Mouse (Mus musculus) midbrain, embryonic 14.5 days (tissue): ENCODE measurements around the gene Adgrl1. TPM values are rescaled to one million over a fixed set of nuclear protein-coding genes. Genes with fewer than 3 reads are reported as not detected.
A peak's percentile ranks its signal among the peaks of the same experiment; 100 is the strongest.

Source experiments
- ATAC-seq: fragments of 200-750 bp; cut with Nextera tagmentation; 2 replicates; pipeline ENCODE4 v1.8.0; 2017; ENCODE audit warnings: moderate number of reproducible peaks, moderate library complexity; ENCODE audit not compliant: low FRiP score, low TSS enrichment
- DNase-seq: peaks from one replicate; pipeline ENCODE4 v3.0.0-alpha.2; 2015
- H3K27ac ChIP-seq: fragments of 300-500 bp; sonication (generic); replicated peaks from 2 replicates; pipeline ENCODE4 v1.5.1; 2014; ENCODE audit warnings: mild to moderate bottlenecking, low read depth, low read length, moderate library complexity
- H3K27me3 ChIP-seq: fragments of 300-500 bp; sonication (generic); 2 replicates; pipeline ENCODE4 v1.6.1; 2014; ENCODE audit warnings: low read length, control low read depth, mixed read lengths; ENCODE audit not compliant: control insufficient read depth, insufficient read depth
- H3K36me3 ChIP-seq: fragments of 300-500 bp; sonication (generic); 2 replicates; pipeline ENCODE4 v1.6.1; 2014; ENCODE audit warnings: low read length, control low read depth; ENCODE audit not compliant: control insufficient read depth, insufficient read depth
- H3K4me1 ChIP-seq: fragments of 300-500 bp; sonication (generic); 2 replicates; pipeline ENCODE4 v1.6.1; 2014; ENCODE audit warnings: mild to moderate bottlenecking, antibody characterized with exemption, low read length, control low read depth; ENCODE audit not compliant: control insufficient read depth, insufficient read depth
- H3K4me2 ChIP-seq: fragments of 300-500 bp; sonication (generic); 2 replicates; pipeline ENCODE4 v1.6.1; 2014; ENCODE audit warnings: mild to moderate bottlenecking, low read length, moderate library complexity
- H3K4me3 ChIP-seq: fragments of 300-500 bp; sonication (generic); replicated peaks from 2 replicates; pipeline ENCODE4 v1.5.1; 2014; ENCODE audit warnings: low read depth, low read length
- H3K9ac ChIP-seq: fragments of 300-500 bp; sonication (generic); replicated peaks from 2 replicates; pipeline ENCODE4 v1.6.1; 2014; ENCODE audit warnings: mild to moderate bottlenecking, low read length, moderate library complexity
- H3K9me3 ChIP-seq: fragments of 300-500 bp; sonication (generic); 2 replicates; pipeline ENCODE4 v1.6.1; 2016; ENCODE audit warnings: low read length, control low read depth, mixed read lengths; ENCODE audit not compliant: control insufficient read depth
- WGBS: fragments of 180-500 bp; shearing (Covaris S2); extraction: QIAGEN DNeasy Blood & Tissue Kit; methylation state at CpG from one replicate; pipeline ENCODE4 v1.1.7; 2014; 5-methylcytosine and 5-hydroxymethylcytosine counted together
- polyA plus RNA-seq: library from polyadenylated mRNA; unstranded; fragments of >200 nt; fragmentation: Nextera tagmentation; extraction: Ambion mirVana; gene quantifications from 2 replicates; pipeline ENCODE4 v1.2.1, GENCODE M21; 2014

The Adgrl1 gene
- 77.2 and 92.7 TPM in 2 replicates for polyA plus RNA-seq

DNA sequence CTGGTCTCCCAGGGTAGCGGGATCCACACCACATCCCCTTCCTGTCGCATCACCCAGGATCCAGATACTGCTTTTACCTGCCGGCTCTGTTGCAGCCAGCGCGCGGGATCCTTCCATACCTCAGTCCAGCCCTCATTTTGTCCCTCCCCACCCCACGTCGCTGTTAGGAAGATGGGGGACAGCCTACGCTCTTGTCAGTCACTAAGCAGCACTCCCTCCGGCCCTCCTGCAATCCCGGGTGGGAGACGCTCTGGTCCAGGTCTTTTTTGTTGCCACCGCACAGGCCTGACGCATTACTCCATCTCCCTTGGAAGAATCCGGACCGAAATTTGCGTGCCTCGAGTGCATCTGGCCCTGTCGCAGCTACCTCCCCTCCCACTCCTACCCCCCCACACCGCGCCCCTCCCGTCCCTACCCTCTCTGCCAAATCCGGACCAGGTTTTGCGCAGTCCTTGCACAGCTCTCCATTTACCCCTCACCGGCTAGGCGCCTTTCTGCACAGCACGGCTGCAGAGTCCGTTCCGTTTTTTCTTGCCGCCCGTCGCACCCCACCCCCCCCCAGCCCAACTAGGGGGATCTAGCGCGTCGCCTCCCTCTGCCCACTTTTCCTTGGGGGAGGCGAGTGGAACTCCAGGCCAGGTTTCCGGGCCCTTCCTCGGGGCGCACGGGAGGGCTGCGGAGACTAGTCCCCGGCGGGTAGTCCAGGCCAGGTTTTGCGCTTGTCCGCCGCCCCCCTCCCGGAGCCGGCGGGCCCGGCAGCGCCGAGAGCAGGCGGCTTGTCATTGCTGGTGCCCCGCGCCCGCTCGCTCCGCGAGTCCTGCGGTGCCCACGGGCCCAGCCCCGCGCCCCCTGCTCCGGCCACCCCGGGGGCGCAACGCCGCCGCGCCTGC, at the start of gene Adgrl1:
Gene Adgrl1 (plus strand): TSS at position 743 of the 890 bp plus-strand sequence.
- peak within 1 kb of the TSS; percentile 99 for H3K9ac ChIP-seq
- no peaks in the 10 kb centered on the region for H3K9me3 ChIP-seq
- DNase-seq (peak; percentile 96), ATAC-seq (peak; percentile 93)
- under 1% methylated on average over 65 of the region's 70 CpGs for WGBS
- peaks cover 44% of the 10 kb centered on the region for H3K4me1 ChIP-seq
- peak within 1 kb of the TSS; percentile 60 for H3K4me2 ChIP-seq
- peak within 1 kb of the TSS; percentile 99 for H3K27ac ChIP-seq
- peak within 1 kb of the TSS; percentile 99 for H3K4me3 ChIP-seq
- no peaks in the 10 kb centered on the region for H3K27me3 ChIP-seq
- no peaks in the 10 kb centered on the region for H3K36me3 ChIP-seq

DNA sequence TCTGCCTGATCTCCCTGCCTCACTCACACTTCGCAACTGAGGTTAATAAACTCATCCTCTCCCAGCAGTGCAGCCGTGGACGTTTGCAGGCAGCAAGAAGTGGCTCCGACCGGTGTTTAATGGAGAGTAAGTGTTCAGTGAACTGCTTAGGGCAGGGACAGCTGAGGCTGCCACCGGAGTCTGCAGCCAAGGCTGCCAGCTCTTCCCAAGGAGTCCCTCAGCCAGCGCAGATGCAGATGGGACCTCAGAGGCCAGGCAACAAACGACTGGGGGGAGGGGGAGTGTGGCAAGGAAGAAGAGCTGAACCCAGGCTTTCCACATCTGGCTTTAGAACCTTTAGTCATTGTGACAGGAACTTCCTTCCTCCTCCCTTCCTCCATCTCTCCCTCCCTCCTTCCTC, 47.6 kb upstream of the Adgrl1 start:
- no peak overlapping the region for H3K4me2 ChIP-seq
- DNase-seq (no peak), ATAC-seq (no peak)
- H3K9ac ChIP-seq: no peak overlapping the region
- H3K27me3 ChIP-seq: no peaks in the 10 kb centered on the region
- WGBS: 23% methylated on average over 8 of the region's 8 CpGs
- peaks cover 3% of the 10 kb centered on the region; the same call in 1 of the 2 replicates for H3K9me3 ChIP-seq
- H3K36me3 ChIP-seq: no peaks in the 10 kb centered on the region
- H3K4me3 ChIP-seq: no peak overlapping the region
- no peaks in the 10 kb centered on the region for H3K4me1 ChIP-seq
- no peak overlapping the region for H3K27ac ChIP-seq

DNA sequence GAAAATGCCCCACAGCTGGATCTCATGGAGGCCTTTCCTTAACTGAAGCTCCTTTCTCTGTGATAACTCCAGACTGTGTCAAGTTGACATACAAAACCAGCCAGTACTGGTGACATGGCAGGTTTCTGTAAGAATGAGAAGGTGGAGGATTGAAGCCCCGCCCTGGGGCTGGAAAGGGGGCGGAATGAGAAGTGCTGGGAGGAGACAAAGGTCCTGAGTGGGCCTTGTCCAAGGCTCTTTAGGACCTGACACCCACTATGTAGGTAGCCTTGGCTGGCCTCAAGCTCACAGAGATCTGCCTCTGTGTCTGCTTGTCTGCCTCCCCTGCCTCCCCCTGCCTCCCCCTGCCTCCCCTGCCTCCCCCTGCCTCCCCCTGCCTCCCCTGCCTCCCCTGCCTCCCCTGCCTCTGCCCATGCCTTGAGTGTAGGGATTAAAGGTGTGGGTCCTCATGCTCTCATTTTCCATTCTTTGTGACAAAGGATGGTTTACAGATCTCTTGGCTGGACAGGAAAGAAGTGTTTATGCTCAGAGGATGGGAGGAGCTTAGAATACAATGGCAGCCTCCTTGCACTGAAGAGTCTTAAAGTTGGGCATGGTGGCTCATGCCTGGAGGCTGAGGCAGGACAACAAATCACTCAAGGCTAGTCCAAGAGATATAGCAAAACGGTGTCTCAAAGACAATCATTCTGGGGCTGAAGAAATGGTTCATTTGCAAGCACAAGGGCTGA, 46.4 kb upstream of the Adgrl1 start:
- H3K4me3 ChIP-seq: no peak overlapping the region
- no peaks in the 10 kb centered on the region for H3K4me1 ChIP-seq
- WGBS: 80% methylated on average over 3 of the region's 3 CpGs
- no peaks in the 10 kb centered on the region for H3K9me3 ChIP-seq
- ATAC-seq (no peak), DNase-seq (no peak)
- no peak overlapping the region for H3K9ac ChIP-seq
- H3K27ac ChIP-seq: no peak overlapping the region
- H3K4me2 ChIP-seq: no peak overlapping the region
- no peaks in the 10 kb centered on the region for H3K36me3 ChIP-seq
- no peaks in the 10 kb centered on the region for H3K27me3 ChIP-seq

DNA sequence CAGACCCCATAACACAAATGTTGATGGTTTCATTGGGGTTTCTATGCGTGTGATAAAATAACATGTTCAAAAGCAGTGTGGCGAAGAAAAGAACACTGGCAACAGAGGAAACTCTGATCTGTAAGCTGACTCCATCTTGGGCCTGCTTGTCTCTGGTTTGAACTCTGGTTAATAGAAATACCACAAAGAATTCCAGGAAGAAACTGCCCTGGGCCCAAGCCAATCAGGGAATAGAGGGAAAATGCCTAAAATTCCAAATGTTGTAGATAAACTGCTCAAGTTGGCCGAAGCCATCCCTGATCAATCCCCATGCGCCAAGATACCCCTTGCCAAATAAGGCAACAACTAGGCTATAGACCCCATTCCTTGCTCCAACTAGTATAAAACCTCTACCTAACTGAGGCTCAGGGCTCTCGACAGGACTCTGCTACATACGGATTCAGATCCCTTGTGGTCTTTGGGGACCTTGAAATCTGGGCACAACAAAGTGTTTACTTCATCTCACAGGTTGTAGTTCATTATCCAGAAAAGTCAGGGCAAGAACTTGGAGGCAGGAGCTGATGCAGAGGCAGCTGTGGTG, 43.3 kb upstream of the Adgrl1 start:
- WGBS: 93% methylated on average over 6 of the region's 6 CpGs
- DNase-seq (no peak), ATAC-seq (no peak)
- Histone ChIP-seq H3K36me3 (no peaks in the 10 kb centered on the region), H3K9ac (no peak overlapping the region), H3K9me3 (no peaks in the 10 kb centered on the region), H3K4me2 (no peak overlapping the region), H3K4me3 (no peak overlapping the region), H3K27ac (no peak overlapping the region), H3K27me3 (no peaks in the 10 kb centered on the region), H3K4me1 (no peaks in the 10 kb centered on the region)

DNA sequence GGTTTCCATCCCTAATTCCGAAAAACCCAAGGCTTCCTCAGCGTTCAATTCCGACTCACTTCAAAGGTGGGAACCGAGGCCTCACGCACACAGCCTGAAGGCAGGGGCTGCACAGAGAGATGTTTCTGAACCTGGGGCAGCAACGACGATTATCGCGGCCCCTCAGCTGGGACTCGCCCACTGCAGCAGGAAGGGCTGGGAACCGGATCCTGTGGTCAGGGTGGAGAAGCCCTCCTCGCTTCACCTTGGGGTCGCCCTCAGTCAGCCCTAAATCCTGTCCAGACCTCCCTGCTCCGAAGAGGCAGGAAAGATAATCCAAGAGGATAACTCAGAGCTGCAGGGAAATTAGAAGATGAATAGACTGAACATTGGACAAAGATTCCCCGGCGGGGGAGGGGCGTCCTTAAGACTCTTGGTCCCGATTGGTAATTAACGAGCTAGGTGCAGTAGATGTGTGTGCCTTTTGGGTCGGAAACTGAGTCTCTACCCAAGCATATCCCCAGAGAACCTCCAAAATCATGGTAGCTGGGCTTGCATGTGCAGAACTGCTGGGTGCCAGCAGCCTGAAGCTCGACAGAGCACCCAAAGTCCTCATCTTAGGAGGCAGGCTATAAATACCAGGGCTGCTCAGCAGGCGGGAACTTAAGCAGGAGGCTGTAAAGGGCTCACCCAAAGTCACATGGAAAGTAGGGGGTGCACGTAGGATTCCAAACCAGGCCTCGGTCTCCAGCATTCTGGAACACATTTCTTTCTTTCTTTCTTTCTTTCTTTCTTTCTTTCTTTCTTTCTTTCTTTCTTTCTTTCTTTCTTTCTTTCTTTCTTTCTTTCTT, 37.3 kb upstream of the Adgrl1 start:
- H3K4me3 ChIP-seq: peak overlapping the region; percentile 17
- DNase-seq (peak; percentile 42), ATAC-seq (no peak)
- no peaks in the 10 kb centered on the region for H3K9me3 ChIP-seq
- peaks cover 9% of the 10 kb centered on the region; the same call in 1 of the 2 replicates for H3K4me1 ChIP-seq
- no peaks in the 10 kb centered on the region for H3K36me3 ChIP-seq
- H3K27ac ChIP-seq: no peak overlapping the region
- WGBS: 6% methylated on average over 24 of the region's 24 CpGs
- peak overlapping the region; percentile 40 for H3K4me2 ChIP-seq
- peak overlapping the region; percentile 27; the same call in 1 of the 2 replicates for H3K9ac ChIP-seq
- H3K27me3 ChIP-seq: no peaks in the 10 kb centered on the region

DNA sequence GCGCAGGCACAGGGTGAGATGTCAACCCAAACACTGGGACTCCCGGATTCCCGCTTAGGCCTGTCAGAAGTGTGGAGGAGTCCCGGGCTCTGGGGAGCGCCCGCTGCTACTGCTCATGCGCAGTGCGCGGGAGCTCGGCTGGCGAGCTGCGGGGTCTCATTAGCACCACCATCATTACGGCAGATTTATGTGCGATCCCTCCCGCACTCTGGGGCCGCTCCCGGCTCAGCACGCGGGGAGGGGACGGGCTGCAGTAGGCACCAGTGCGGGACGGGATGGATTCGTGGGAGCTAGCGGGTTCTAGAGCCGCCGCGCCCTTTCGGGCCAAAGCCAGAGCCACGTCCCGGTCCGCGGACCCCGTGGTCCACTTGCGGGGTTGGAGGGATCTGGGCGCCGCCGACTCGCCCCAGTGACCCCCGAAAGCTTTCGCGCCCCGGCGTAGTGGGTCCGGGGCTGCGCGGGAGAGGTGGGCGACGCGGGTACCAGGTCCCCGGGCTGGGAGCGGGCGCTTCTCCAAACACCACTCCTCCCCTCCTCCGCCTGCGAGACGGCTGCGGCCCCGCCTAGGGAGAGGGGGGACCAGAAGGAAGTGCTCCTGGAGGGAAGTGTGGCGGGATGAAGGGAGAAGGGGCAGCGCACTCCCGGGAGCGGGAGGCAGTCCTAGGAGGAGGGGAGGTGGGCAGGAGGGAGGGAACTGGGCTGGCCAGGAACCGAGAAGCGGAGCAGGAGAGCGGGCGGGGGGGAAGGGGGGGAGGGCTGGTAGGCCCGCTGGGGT, 24.8 kb upstream of the Adgrl1 start:
- DNase-seq (peak; percentile 92), ATAC-seq (peak; percentile 86)
- Histone ChIP-seq H3K27ac (peak overlapping the region; percentile 88), H3K4me1 (peaks cover 22% of the 10 kb centered on the region), H3K27me3 (0 out of 2 replicates have a peak, but pooled peaks cover 4% of the 10 kb centered on the region), H3K9me3 (peaks cover 4% of the 10 kb centered on the region; the same call in 1 of the 2 replicates), H3K36me3 (no peaks in the 10 kb centered on the region), H3K4me2 (peak overlapping the region; percentile 85), H3K4me3 (peak overlapping the region; percentile 66), H3K9ac (peak overlapping the region; percentile 73)
- WGBS: under 1% methylated on average over 62 of the region's 66 CpGs

DNA sequence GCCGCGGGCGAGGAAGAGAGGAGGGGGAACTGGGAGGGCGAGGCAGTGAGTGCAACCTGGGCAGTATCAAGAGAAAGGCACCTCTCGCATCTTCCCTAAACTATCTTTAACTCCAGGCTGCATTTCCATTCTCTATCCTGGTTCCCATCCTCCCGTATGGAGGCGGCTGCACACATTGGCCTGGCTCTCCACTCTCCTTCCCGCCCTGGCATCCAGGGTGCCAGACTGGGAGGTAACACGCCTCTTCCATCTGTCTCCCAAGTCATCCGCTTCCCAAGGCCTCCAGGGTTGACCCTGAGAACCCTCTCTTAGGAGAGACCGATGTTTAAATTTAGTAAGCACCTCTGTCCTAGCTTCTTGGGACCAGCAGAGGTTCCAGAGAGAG, 24.3 kb upstream of the Adgrl1 start:
- H3K9ac ChIP-seq: peak overlapping the region; percentile 73
- ATAC-seq (peak; percentile 41; the same call in 1 of the 2 replicates), DNase-seq (no peak)
- WGBS: 0% methylated on average over 8 of the region's 11 CpGs
- peak overlapping the region; percentile 85 for H3K4me2 ChIP-seq
- peak overlapping the region; percentile 88 for H3K27ac ChIP-seq
- 0 out of 2 replicates have a peak, but pooled peaks cover 4% of the 10 kb centered on the region for H3K27me3 ChIP-seq
- H3K9me3 ChIP-seq: peaks cover 4% of the 10 kb centered on the region; the same call in 1 of the 2 replicates
- peaks cover 22% of the 10 kb centered on the region for H3K4me1 ChIP-seq
- no peaks in the 10 kb centered on the region for H3K36me3 ChIP-seq
- peak overlapping the region; percentile 66 for H3K4me3 ChIP-seq
